Mouse (Mus musculus): Measurements from ENCODE around the gene Tlr3. TPM values are rescaled to one million over a fixed set of nuclear protein-coding genes. Genes with fewer than 3 reads are reported as not detected.

The Tlr3 gene
- polyA plus RNA-seq (2015; fragmentation: Nextera tagmentation; extraction: Ambion mirVana): 0.72 and 1.6 TPM in 2 replicates

DNA sequence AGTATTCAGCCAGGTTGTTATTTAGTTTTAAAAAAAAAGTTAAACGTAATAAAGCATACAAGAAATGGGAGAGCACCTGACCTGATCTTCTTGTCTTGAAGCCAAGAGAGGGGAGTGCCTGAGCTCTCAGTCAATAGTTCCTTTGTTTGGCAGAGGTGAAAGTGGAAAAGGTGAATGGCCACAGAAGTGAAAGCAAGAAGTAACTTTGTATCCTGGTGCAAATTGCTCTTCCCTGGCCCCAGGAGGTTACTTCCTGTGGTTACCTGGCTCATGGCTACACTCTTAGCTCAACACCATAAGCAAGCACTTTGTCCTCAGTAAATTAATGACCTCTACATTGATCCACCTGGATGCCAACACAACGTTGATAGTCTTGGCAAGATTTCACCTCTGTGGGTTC lies at the start of gene Tlr3:
Tlr3 (minus strand) TSS at position 199 of the 400 bp plus-strand sequence.
- no peak for ATAC-seq (ENCODE audit: low FRiP score)
- Histone ChIP-seq H3K4me1 (replicated peaks) (peaks cover 5% of the 10 kb centered on the region), H3K36me3 (no peaks in the 10 kb centered on the region), H3K27me3 (no peaks in the 10 kb centered on the region), H3K4me3 (peak within 1 kb of the TSS; percentile 33), H3K9ac (peak within 1 kb of the TSS; percentile 49; the same call in 1 of the 2 replicates), H3K9me3 (no peaks in the 10 kb centered on the region), H3K4me2 (peak within 1 kb of the TSS; percentile 53), H3K27ac (peak within 1 kb of the TSS; percentile 25)
- WGBS: 81% methylated on average over 2 of the region's 2 CpGs

DNA sequence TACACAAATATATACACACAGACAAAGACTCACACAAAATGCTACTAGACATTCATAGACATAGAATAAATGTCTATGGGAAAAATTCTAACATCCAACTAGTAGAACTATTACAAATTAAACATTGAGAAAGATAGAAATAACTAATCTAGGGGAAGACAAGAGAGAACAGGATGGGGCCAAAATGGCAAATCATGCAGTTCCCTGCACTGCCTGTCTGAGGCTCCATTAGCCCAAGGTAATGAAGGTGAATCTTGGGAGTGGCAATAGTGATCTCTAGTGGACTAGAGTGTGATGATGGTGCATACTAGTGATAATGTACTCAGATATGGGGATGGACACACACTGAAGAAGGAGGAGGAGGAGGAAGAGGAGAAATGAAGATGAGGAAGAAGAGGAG lies 47.0 kb upstream of the Tlr3 start:
- H3K27ac ChIP-seq: no peak overlapping the region
- no peak for ATAC-seq (ENCODE audit: low FRiP score)
- no peaks in the 10 kb centered on the region for H3K4me1 ChIP-seq (replicated peaks)
- H3K36me3 ChIP-seq: no peaks in the 10 kb centered on the region
- no peak overlapping the region for H3K4me3 ChIP-seq
- no peaks in the 10 kb centered on the region for H3K9me3 ChIP-seq
- H3K4me2 ChIP-seq: no peak overlapping the region
- no peak overlapping the region for H3K9ac ChIP-seq
- no peaks in the 10 kb centered on the region for H3K27me3 ChIP-seq

DNA sequence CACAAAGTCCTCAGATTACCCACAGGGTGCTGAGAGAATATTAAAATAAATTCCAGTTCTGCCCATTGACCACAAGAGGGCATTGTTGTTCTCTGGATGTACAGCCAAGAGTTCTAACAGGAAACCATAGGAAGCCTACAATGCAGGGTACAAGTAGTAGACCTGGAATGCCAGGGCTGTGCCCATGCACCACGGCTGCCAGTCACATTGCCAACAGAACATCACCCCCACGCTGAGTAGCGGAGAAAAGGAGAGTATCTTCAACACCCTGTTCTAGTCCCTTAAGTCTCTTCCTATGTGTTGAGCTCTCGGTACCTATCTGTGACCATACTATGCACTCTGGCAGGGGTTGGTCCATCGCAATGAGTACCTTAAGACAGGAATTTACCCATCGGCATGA lies 43.5 kb upstream of the Tlr3 start:
- Histone ChIP-seq H3K36me3 (no peaks in the 10 kb centered on the region), H3K27me3 (no peaks in the 10 kb centered on the region), H3K27ac (no peak overlapping the region), H3K9me3 (no peaks in the 10 kb centered on the region), H3K4me1 (replicated peaks) (no peaks in the 10 kb centered on the region), H3K4me2 (no peak overlapping the region), H3K9ac (no peak overlapping the region), H3K4me3 (no peak overlapping the region)
- 66% methylated on average over 6 of the region's 6 CpGs for WGBS
- peak; percentile 85 for ATAC-seq (ENCODE audit: low FRiP score)

DNA sequence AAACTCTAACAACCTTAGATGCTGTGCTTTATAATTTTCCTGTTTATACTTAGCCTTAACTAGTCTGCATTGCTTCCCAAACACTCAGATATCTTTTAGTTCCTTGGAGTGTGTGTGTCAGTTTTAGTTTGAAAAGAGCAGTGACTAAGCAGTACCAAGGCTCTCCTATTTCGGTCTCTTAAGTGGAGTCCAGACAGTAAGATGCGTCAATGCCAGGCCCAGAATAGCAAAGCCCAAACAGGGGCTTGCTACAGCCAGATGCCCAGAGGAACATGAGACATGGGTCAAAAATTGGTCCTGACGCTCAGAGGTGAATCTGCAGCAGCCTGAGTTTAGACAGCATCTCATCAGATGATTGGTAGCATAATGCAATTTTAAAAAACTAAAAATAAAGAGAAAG lies 41.2 kb upstream of the Tlr3 start:
- no peak overlapping the region for H3K4me2 ChIP-seq
- H3K4me3 ChIP-seq: no peak overlapping the region
- ATAC-seq (ENCODE audit: low FRiP score): no peak
- H3K9me3 ChIP-seq: no peaks in the 10 kb centered on the region
- H3K36me3 ChIP-seq: no peaks in the 10 kb centered on the region
- H3K9ac ChIP-seq: no peak overlapping the region
- H3K27me3 ChIP-seq: no peaks in the 10 kb centered on the region
- no peaks in the 10 kb centered on the region for H3K4me1 ChIP-seq (replicated peaks)
- no peak overlapping the region for H3K27ac ChIP-seq
- WGBS: 86% methylated on average over 3 of the region's 3 CpGs

DNA sequence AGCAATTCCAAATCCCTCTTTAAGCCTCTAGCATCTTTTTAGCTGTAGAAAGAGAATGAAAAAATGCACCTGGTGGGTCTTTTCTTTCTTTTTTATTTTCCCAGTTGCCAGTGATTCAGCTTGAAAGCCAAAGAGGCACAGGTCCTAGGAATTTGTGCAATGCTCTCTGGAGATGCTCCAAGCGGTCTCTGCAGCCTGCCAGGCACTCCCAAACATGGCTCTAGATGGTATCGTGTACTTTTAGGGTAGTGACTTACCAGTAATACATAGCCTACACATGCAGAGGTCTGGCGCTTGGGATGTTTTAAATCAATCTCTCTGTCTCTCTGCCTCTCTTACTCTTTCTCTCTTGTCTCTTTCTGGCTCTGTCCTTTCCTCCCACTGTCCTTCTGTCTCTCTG lies 38.0 kb upstream of the Tlr3 start:
- Histone ChIP-seq H3K9ac (no peak overlapping the region), H3K9me3 (no peaks in the 10 kb centered on the region), H3K4me2 (no peak overlapping the region), H3K4me1 (replicated peaks) (no peaks in the 10 kb centered on the region), H3K27me3 (no peaks in the 10 kb centered on the region), H3K27ac (no peak overlapping the region), H3K36me3 (no peaks in the 10 kb centered on the region), H3K4me3 (no peak overlapping the region)
- 88% methylated on average over 3 of the region's 3 CpGs for WGBS
- ATAC-seq (ENCODE audit: low FRiP score): no peak

DNA sequence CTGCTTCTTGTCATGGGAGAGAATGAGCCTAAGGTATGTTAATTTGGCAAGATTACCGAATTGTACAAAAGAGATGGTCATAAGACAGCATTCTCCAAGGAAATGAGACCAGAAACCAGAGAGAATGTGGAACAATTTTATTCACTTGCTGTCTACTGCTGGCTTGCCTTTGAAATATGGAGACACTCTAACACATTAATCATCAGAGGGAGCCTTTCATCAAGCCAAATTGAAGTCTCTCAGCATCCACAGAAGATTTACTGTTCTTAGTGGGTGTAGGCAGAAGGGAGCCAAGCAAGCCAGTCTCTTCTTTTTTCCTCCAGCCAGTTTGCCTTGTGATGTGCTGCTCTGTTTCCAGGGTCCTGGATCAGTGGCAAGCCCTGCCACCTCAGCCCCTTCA lies 37.4 kb upstream of the Tlr3 start:
- 71% methylated on average over 1 of the region's 1 CpGs for whole genome bisulfite sequencing
- no peaks in the 10 kb centered on the region for H3K36me3 ChIP-seq
- ATAC-seq (ENCODE audit: low FRiP score): no peak
- no peaks in the 10 kb centered on the region for H3K9me3 ChIP-seq
- H3K4me1 ChIP-seq (replicated peaks): no peaks in the 10 kb centered on the region
- H3K9ac ChIP-seq: no peak overlapping the region
- H3K4me2 ChIP-seq: no peak overlapping the region
- H3K27ac ChIP-seq: no peak overlapping the region
- no peak overlapping the region for H3K4me3 ChIP-seq
- no peaks in the 10 kb centered on the region for H3K27me3 ChIP-seq

DNA sequence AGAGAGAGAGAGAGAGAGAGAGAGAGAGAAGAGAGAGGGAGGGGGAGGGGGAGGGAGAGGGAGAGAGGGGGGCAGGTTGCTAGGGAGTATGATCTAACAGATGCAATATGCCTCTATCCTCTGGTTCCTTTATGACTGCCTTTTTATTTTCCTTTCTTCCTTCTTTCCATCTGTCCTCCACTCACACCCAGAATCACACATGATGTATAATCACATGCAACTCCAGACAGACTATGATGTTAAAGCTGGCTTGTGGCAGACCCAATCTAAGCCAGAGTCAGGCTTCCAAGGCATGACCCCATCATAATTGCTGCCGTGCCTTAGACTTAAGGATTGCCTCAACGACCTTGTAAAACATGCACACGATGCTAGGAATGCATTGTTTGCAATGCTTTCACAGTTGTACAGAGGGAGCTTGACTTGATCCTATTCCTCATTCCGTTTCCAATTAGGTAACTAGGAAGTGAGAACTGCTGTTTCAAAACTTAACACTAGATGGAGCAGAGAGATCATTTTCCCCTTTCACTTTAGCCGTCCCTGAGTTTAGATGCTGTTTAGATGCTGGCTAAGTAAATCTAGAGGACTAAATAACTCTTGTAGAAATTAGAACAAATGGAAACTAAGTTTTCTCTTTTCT lies 28.1 kb upstream of the Tlr3 start:
- no peak overlapping the region; the same call in 1 of the 2 replicates for H3K4me2 ChIP-seq
- no peaks in the 10 kb centered on the region for H3K4me1 ChIP-seq (replicated peaks)
- WGBS: 10% methylated on average over 5 of the region's 5 CpGs
- no peaks in the 10 kb centered on the region for H3K27me3 ChIP-seq
- H3K9me3 ChIP-seq: no peaks in the 10 kb centered on the region
- ATAC-seq (ENCODE audit: low FRiP score): peak; percentile 52
- no peaks in the 10 kb centered on the region for H3K36me3 ChIP-seq
- no peak overlapping the region for H3K4me3 ChIP-seq
- no peak overlapping the region for H3K27ac ChIP-seq
- H3K9ac ChIP-seq: no peak overlapping the region

DNA sequence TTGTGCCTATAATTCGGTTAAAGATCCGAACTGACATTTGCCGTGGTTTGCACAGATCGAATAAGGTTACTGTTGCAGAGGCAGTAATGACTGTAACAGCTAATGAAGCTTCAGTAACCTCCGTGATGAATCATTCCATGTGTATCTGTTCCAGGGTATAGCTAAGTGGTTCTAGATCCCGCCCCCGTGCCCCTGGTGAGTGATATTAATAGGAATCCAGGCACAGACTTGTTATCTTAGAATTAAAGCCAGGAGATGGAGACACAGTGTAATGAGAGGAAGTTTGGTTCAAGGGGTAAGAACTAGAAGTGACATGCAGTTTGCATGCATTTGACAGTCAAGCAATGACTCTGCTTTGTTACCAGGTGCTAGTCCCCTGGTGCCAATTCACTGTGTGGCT lies 9.3 kb upstream of the Tlr3 start:
- H3K4me1 ChIP-seq (replicated peaks): no peaks in the 10 kb centered on the region
- no peaks in the 10 kb centered on the region for H3K27me3 ChIP-seq
- H3K27ac ChIP-seq: no peak overlapping the region
- H3K4me2 ChIP-seq: no peak overlapping the region
- 91% methylated on average over 7 of the region's 7 CpGs for WGBS
- H3K9ac ChIP-seq: no peak overlapping the region
- no peak for ATAC-seq (ENCODE audit: low FRiP score)
- H3K9me3 ChIP-seq: no peaks in the 10 kb centered on the region
- H3K4me3 ChIP-seq: no peak overlapping the region
- no peaks in the 10 kb centered on the region for H3K36me3 ChIP-seq

DNA sequence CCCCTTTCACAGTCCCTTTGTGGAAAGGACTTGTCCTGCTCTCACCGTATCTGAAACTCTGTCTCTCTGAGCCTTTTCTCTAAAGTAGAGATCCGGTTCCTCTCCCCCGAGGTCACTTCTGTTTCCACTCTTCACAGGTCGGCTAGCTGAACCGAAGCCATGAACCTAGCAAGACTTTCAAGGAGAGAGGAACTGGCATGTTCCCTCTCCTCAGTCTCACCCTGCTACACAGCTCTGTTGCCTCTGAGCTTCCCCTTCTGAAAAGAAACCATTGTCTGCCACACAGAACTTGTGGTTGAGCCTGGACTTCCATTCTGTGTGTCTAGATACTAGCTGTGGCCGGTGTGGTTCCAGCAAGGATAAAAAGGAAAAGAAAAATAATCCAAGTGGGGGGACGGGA lies 4.1 kb upstream of the Tlr3 start:
- H3K9ac ChIP-seq: no peak overlapping the region
- no peaks in the 10 kb centered on the region for H3K9me3 ChIP-seq
- no peak overlapping the region for H3K4me2 ChIP-seq
- peaks cover 5% of the 10 kb centered on the region for H3K4me1 ChIP-seq (replicated peaks)
- WGBS: 86% methylated on average over 7 of the region's 7 CpGs
- H3K36me3 ChIP-seq: no peaks in the 10 kb centered on the region
- no peak overlapping the region for H3K4me3 ChIP-seq
- ATAC-seq (ENCODE audit: low FRiP score): no peak
- H3K27me3 ChIP-seq: no peaks in the 10 kb centered on the region
- H3K27ac ChIP-seq: no peak overlapping the region

DNA sequence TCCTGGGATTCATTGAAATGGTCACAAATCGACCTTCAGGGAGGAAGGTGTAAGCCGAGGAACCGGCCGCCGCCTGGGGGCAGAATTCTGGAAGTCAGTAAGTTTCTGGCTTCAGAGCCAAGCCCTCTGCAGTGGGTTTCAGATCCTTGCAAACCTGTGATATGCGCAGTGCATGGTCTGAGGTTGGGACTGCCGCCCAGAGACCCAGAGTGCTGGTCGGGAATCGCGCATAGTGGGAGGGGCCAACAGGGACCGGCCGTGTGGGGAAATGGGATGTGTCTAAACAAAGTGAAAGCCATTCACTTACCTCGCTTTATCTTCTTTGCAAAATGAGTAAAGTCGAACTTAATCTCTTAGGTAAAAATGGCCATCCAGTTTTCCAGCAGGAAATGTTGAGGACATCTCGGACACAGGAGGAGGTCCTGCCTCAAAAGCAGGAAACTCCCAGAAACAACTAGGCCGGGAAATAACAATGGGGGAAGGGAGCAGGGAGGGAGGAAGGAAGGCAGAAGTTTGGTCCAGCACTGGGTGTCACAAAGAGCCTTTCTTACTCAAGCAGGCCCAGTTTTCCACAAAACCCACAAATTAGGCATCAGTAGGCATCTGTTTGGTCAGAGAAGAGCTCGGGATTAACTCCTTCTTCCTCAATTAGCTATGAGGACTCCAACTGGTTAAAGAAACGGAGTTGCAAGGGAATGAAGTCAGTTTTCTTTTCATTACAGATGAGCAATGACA lies 567 bp downstream of the Tlr3 start:
- Histone ChIP-seq H3K27me3 (no peaks in the 10 kb centered on the region), H3K27ac (peak overlapping the region; percentile 25), H3K4me2 (peak overlapping the region; percentile 53), H3K9me3 (no peaks in the 10 kb centered on the region), H3K9ac (peak overlapping the region; percentile 49; the same call in 1 of the 2 replicates), H3K4me3 (peak overlapping the region; percentile 33), H3K4me1 (replicated peaks) (peaks cover 5% of the 10 kb centered on the region), H3K36me3 (no peaks in the 10 kb centered on the region)
- ATAC-seq (ENCODE audit: low FRiP score): peak; percentile 75
- WGBS: 12% methylated on average over 18 of the region's 18 CpGs

DNA sequence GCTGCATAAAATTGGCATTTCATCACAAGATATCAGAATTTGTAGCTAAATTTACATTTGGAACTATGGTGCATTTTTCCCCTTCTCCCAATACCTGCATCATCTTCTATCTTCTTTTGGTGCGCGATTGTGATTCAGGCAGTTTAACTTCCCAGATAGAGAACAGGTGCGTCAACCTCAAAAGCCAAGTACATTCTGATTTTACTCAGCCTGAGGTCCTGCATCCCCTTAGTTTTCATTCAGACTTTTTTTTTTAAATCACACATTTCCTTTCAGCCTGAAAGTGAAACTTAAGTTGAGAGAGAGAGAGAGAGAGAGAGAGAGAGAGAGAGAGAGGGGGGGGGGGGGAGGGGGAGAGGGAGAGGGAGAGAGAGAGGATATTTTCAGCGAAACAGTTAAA lies 1.2 kb downstream of the Tlr3 start:
- no peak overlapping the region for H3K9ac ChIP-seq
- 51% methylated on average over 4 of the region's 4 CpGs for WGBS
- no peak overlapping the region for H3K27ac ChIP-seq
- peak overlapping the region; percentile 33 for H3K4me3 ChIP-seq
- no peaks in the 10 kb centered on the region for H3K9me3 ChIP-seq
- no peaks in the 10 kb centered on the region for H3K36me3 ChIP-seq
- peak overlapping the region; percentile 53 for H3K4me2 ChIP-seq
- no peaks in the 10 kb centered on the region for H3K27me3 ChIP-seq
- ATAC-seq (ENCODE audit: low FRiP score): no peak
- H3K4me1 ChIP-seq (replicated peaks): peaks cover 5% of the 10 kb centered on the region

DNA sequence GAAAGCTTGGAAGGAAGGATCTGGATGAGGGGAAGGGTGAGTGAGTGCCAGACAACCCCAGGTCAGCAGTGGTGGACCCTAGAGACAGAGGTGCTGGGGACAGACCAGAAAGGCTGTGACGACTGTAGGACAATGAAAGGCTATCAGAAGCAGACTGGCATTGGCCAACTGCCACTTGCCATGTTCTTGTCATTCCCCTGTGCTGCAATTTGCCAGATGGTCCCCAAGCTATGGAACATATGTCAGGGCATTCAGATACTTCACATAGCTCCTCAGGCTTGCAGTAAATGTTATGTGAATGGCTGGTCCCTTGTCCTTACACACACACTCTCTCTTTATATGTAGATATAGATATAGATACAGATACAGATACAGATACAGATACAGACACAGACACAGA lies 27.6 kb downstream of the Tlr3 start:
- H3K36me3 ChIP-seq: no peaks in the 10 kb centered on the region
- WGBS: 67% methylated on average over 1 of the region's 1 CpGs
- peaks cover 16% of the 10 kb centered on the region for H3K4me1 ChIP-seq (replicated peaks)
- ATAC-seq (ENCODE audit: low FRiP score): no peak
- H3K27ac ChIP-seq: no peak overlapping the region
- no peaks in the 10 kb centered on the region for H3K9me3 ChIP-seq
- peaks cover 15% of the 10 kb centered on the region; the same call in 1 of the 2 replicates for H3K27me3 ChIP-seq
- H3K9ac ChIP-seq: no peak overlapping the region
- H3K4me2 ChIP-seq: no peak overlapping the region
- no peak overlapping the region for H3K4me3 ChIP-seq

DNA sequence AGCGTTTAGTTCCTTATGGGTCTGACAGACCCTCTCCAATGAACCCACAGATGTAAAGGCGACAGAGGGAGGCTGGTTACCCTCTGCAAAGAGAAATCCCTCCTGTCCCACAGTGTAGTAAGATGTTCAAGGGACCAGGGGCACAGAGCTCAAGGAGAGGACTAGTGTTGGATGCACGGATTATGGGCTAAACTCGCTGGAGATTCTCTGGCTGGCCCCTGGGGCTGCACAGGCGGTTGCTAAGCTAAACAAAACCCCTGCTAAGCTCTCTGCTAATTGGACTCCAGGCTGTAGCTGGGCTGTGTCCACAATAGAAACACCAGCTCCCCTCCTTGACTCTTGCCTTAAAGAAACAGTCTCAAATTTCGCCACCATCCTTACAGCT lies 28.9 kb downstream of the Tlr3 start, which contains the start of gene Fam149a:
Fam149a (minus strand) TSS at position 329 of the 385 bp plus-strand sequence.
- Histone ChIP-seq H3K27me3 (peaks cover 15% of the 10 kb centered on the region; the same call in 1 of the 2 replicates), H3K4me1 (replicated peaks) (peaks cover 16% of the 10 kb centered on the region), H3K9ac (peak within 1 kb of the TSS; percentile 69), H3K36me3 (no peaks in the 10 kb centered on the region), H3K9me3 (no peaks in the 10 kb centered on the region), H3K27ac (no peak within 1 kb of the TSS), H3K4me2 (peak within 1 kb of the TSS; percentile 83), H3K4me3 (peak within 1 kb of the TSS; percentile 46)
- ATAC-seq (ENCODE audit: low FRiP score): peak; percentile 63
- WGBS: 1% methylated on average over 6 of the region's 6 CpGs
